Mouse (Mus musculus) midbrain, embryonic 15.5 days (tissue): ENCODE measurements around the gene Rpl7l1. TPM values are rescaled to one million over a fixed set of nuclear protein-coding genes. Genes with fewer than 3 reads are reported as not detected.
A peak's percentile ranks its signal among the peaks of the same experiment; 100 is the strongest.

Experiments used
- ATAC-seq: fragments of 200-750 bp; cut with Nextera tagmentation; replicated peaks from 2 replicates; pipeline ENCODE4 v1.8.0; 2017; ENCODE audit warnings: moderate TSS enrichment
- H3K27ac ChIP-seq: fragments of 300-500 bp; sonication (generic); 2 replicates; pipeline ENCODE4 v1.5.1; 2015; ENCODE audit warnings: mild to moderate bottlenecking, inconsistent platforms
- H3K27me3 ChIP-seq: fragments of 300-500 bp; sonication (generic); replicated peaks from 2 replicates; pipeline ENCODE4 v1.6.1; 2015; ENCODE audit warnings: inconsistent platforms
- H3K36me3 ChIP-seq: fragments of 300-500 bp; sonication (generic); replicated peaks from 2 replicates; pipeline ENCODE4 v1.6.1; 2015; ENCODE audit warnings: inconsistent platforms
- H3K4me1 ChIP-seq: fragments of 300-500 bp; sonication (generic); 2 replicates; pipeline ENCODE4 v1.6.1; 2015; ENCODE audit warnings: inconsistent platforms
- H3K4me2 ChIP-seq: fragments of 300-500 bp; sonication (generic); 2 replicates; pipeline ENCODE4 v1.6.1; 2015; ENCODE audit warnings: inconsistent platforms, mild to moderate bottlenecking, moderate library complexity
- H3K4me3 ChIP-seq: fragments of 300-500 bp; sonication (generic); 2 replicates; pipeline ENCODE4 v1.5.1; 2015; ENCODE audit warnings: mild to moderate bottlenecking, inconsistent platforms
- H3K9ac ChIP-seq: fragments of 300-500 bp; sonication (generic); 2 replicates; pipeline ENCODE4 v1.6.1; 2015; ENCODE audit warnings: mild to moderate bottlenecking, inconsistent platforms
- H3K9me3 ChIP-seq: fragments of 300-500 bp; sonication (generic); 2 replicates; pipeline ENCODE4 v1.6.1; 2016; ENCODE audit warnings: inconsistent platforms
- WGBS: fragments of 180-500 bp; shearing (Covaris S2); methylation state at CpG from one replicate; pipeline ENCODE4 v1.1.7; 2015; ENCODE audit warnings: mixed read lengths; 5-methylcytosine and 5-hydroxymethylcytosine counted together
- polyA plus RNA-seq: library from polyadenylated mRNA; unstranded; fragments of >200 nt; fragmentation: Nextera tagmentation; extraction: Ambion mirVana; gene quantifications from 2 replicates; pipeline ENCODE4 v1.2.1, GENCODE M21; 2015

The Rpl7l1 gene
- polyA plus RNA-seq, 1 experiment from 2014 or later = 80.6 TPM

- Histone ChIP-seq H3K4me3 (peak overlapping the region; percentile 62), H3K27me3 (no peaks in the 10 kb centered on the region), H3K9ac (peak overlapping the region; percentile 67), H3K9me3 (no peaks in the 10 kb centered on the region), H3K4me1 (peaks cover 20% of the 10 kb centered on the region), H3K4me2 (peak overlapping the region; percentile 76), H3K36me3 (no peaks in the 10 kb centered on the region), H3K27ac (peak overlapping the region; percentile 85)
- WGBS = 21% methylated on average over 16 of the region's 16 CpGs
- no peak for ATAC-seq
Measured at GRCm38 (mm10) chr17:46751056-46751793, 31.2 kb downstream of the Rpl7l1 start.

GRCm38 (mm10) chr17:46750580-46750979 lies 31.9 kb downstream of the Rpl7l1 start:
- H3K27ac ChIP-seq = peak overlapping the region; percentile 85; the same call in 1 of the 2 replicates
- H3K4me1 ChIP-seq = peaks cover 20% of the 10 kb centered on the region
- H3K4me3 ChIP-seq = peak overlapping the region; percentile 62
- 89% methylated on average over 4 of the region's 4 CpGs for WGBS
- no peaks in the 10 kb centered on the region for H3K36me3 ChIP-seq
- ATAC-seq = no peak
- H3K4me2 ChIP-seq = peak overlapping the region; percentile 76
- 0 out of 2 replicates have a peak overlapping the region, but pooled peaks have one; percentile 67 for H3K9ac ChIP-seq
- no peaks in the 10 kb centered on the region for H3K9me3 ChIP-seq
- H3K27me3 ChIP-seq = no peaks in the 10 kb centered on the region

- H3K4me3 ChIP-seq = no peak overlapping the region
- WGBS = 91% methylated on average over 5 of the region's 5 CpGs
- no peak overlapping the region for H3K27ac ChIP-seq
- ATAC-seq = no peak
- no peaks in the 10 kb centered on the region for H3K9me3 ChIP-seq
- no peak overlapping the region for H3K4me2 ChIP-seq
- peaks cover 20% of the 10 kb centered on the region for H3K4me1 ChIP-seq
- H3K36me3 ChIP-seq = no peaks in the 10 kb centered on the region
- no peak overlapping the region for H3K9ac ChIP-seq
- H3K27me3 ChIP-seq = no peaks in the 10 kb centered on the region
Measured at GRCm38 (mm10) chr17:46749282-46749681, 33.2 kb downstream of the Rpl7l1 start.

GRCm38 (mm10) chr17:46747806-46748205 lies 34.7 kb downstream of the Rpl7l1 start:
- no peak overlapping the region for H3K4me2 ChIP-seq
- ATAC-seq = no peak
- WGBS = 92% methylated on average over 2 of the region's 2 CpGs
- no peak overlapping the region for H3K4me3 ChIP-seq
- no peak overlapping the region for H3K9ac ChIP-seq
- no peak overlapping the region for H3K27ac ChIP-seq
- H3K9me3 ChIP-seq = no peaks in the 10 kb centered on the region
- peaks cover 19% of the 10 kb centered on the region for H3K4me1 ChIP-seq
- H3K36me3 ChIP-seq = peaks cover 2% of the 10 kb centered on the region; the same call in 1 of the 2 replicates
- H3K27me3 ChIP-seq = no peaks in the 10 kb centered on the region

- Histone ChIP-seq H3K4me3 (no peak overlapping the region), H3K9ac (no peak overlapping the region), H3K4me2 (no peak overlapping the region), H3K4me1 (peaks cover 14% of the 10 kb centered on the region), H3K36me3 (peaks cover 3% of the 10 kb centered on the region; the same call in 1 of the 2 replicates), H3K27ac (no peak overlapping the region), H3K9me3 (no peaks in the 10 kb centered on the region), H3K27me3 (no peaks in the 10 kb centered on the region)
- no peak for ATAC-seq
- 89% methylated on average over 8 of the region's 8 CpGs for whole genome bisulfite sequencing
Measured at GRCm38 (mm10) chr17:46747234-46747633, 35.2 kb downstream of the Rpl7l1 start.

GRCm38 (mm10) chr17:46745506-46745905 lies 37.0 kb downstream of the Rpl7l1 start:
- 62% methylated on average over 2 of the region's 2 CpGs for WGBS
- H3K4me2 ChIP-seq = no peak overlapping the region
- no peak for ATAC-seq

GRCm38 (mm10) chr17:46742986-46743385 lies 39.5 kb downstream of the Rpl7l1 start:
- H3K4me3 ChIP-seq = no peak overlapping the region
- no peak overlapping the region for H3K4me2 ChIP-seq
- H3K36me3 ChIP-seq = peaks cover 3% of the 10 kb centered on the region; the same call in 1 of the 2 replicates
- no peak overlapping the region for H3K9ac ChIP-seq
- no peaks in the 10 kb centered on the region for H3K4me1 ChIP-seq
- H3K27me3 ChIP-seq = no peaks in the 10 kb centered on the region
- H3K9me3 ChIP-seq = no peaks in the 10 kb centered on the region
- no peak overlapping the region for H3K27ac ChIP-seq
- no peak for ATAC-seq
- WGBS = 89% methylated on average over 9 of the region's 9 CpGs

More at GRCm38 (mm10) chr17:46745506-46745905, 37.0 kb downstream of the Rpl7l1 start:
- H3K27me3 ChIP-seq = no peaks in the 10 kb centered on the region
- no peak overlapping the region for H3K9ac ChIP-seq
- H3K9me3 ChIP-seq = no peaks in the 10 kb centered on the region
- H3K36me3 ChIP-seq = peaks cover 3% of the 10 kb centered on the region; the same call in 1 of the 2 replicates
- H3K4me1 ChIP-seq = peaks cover 4% of the 10 kb centered on the region
- no peak overlapping the region for H3K27ac ChIP-seq
- no peak overlapping the region for H3K4me3 ChIP-seq

- Histone ChIP-seq H3K4me3 (no peak overlapping the region), H3K4me2 (no peak overlapping the region), H3K9ac (no peak overlapping the region), H3K27me3 (no peaks in the 10 kb centered on the region), H3K27ac (no peak overlapping the region), H3K36me3 (peaks cover 3% of the 10 kb centered on the region; the same call in 1 of the 2 replicates), H3K4me1 (no peaks in the 10 kb centered on the region), H3K9me3 (no peaks in the 10 kb centered on the region)
- no peak for ATAC-seq
- 92% methylated on average over 6 of the region's 6 CpGs for WGBS
Measured at GRCm38 (mm10) chr17:46741305-46741704, 41.2 kb downstream of the Rpl7l1 start.

GRCm38 (mm10) chr17:46736160-46736559 lies 46.3 kb downstream of the Rpl7l1 start:
- peaks cover 12% of the 10 kb centered on the region; the same call in 1 of the 2 replicates for H3K36me3 ChIP-seq
- no peak for ATAC-seq
- whole genome bisulfite sequencing = 61% methylated on average over 9 of the region's 10 CpGs
- H3K4me1 ChIP-seq = no peaks in the 10 kb centered on the region
- no peaks in the 10 kb centered on the region for H3K9me3 ChIP-seq
- H3K4me3 ChIP-seq = no peak overlapping the region
- H3K27me3 ChIP-seq = no peaks in the 10 kb centered on the region
- no peak overlapping the region for H3K9ac ChIP-seq
- no peak overlapping the region for H3K4me2 ChIP-seq
- H3K27ac ChIP-seq = no peak overlapping the region

GRCm38 (mm10) chr17:46735287-46735686 lies 47.2 kb downstream of the Rpl7l1 start:
- no peak overlapping the region for H3K27ac ChIP-seq
- H3K9ac ChIP-seq = no peak overlapping the region
- no peak for ATAC-seq
- no peak overlapping the region for H3K4me3 ChIP-seq
- no peaks in the 10 kb centered on the region for H3K9me3 ChIP-seq
- H3K4me2 ChIP-seq = no peak overlapping the region
- no peaks in the 10 kb centered on the region for H3K4me1 ChIP-seq
- peaks cover 12% of the 10 kb centered on the region; the same call in 1 of the 2 replicates for H3K36me3 ChIP-seq
- no peaks in the 10 kb centered on the region for H3K27me3 ChIP-seq
- 89% methylated on average over 7 of the region's 7 CpGs for WGBS

- ATAC-seq = no peak
- Histone ChIP-seq H3K36me3 (peaks cover 12% of the 10 kb centered on the region; the same call in 1 of the 2 replicates), H3K27me3 (peaks cover under 1% of the 10 kb centered on the region; the same call in 1 of the 2 replicates), H3K9ac (no peak overlapping the region), H3K4me2 (no peak overlapping the region), H3K9me3 (no peaks in the 10 kb centered on the region), H3K4me1 (no peaks in the 10 kb centered on the region), H3K27ac (no peak overlapping the region), H3K4me3 (no peak overlapping the region)
- 96% methylated on average over 3 of the region's 3 CpGs for WGBS
Measured at GRCm38 (mm10) chr17:46734055-46734454, 48.4 kb downstream of the Rpl7l1 start.

GRCm38 (mm10) chr17:46728904-46729318 lies 53.6 kb downstream of the Rpl7l1 start, which contains the start of gene Gnmt:
Gene Gnmt, minus strand, starts transcription at chr17:46729168.
- no peak within 1 kb of the TSS for H3K4me3 ChIP-seq
- no peaks in the 10 kb centered on the region for H3K9me3 ChIP-seq
- H3K4me2 ChIP-seq = peak within 1 kb of the TSS; percentile 17; the same call in 1 of the 2 replicates
- peaks cover 7% of the 10 kb centered on the region; the same call in 1 of the 2 replicates for H3K36me3 ChIP-seq
- no peaks in the 10 kb centered on the region for H3K4me1 ChIP-seq
- no peak within 1 kb of the TSS for H3K9ac ChIP-seq
- H3K27me3 ChIP-seq = peaks cover 7% of the 10 kb centered on the region
- no peak within 1 kb of the TSS for H3K27ac ChIP-seq
- ATAC-seq = no peak; the same call in 1 of the 2 replicates
- WGBS = 20% methylated on average over 24 of the region's 24 CpGs
